Comparison of ENCODE assay signal across 8 mouse cellular contexts in genomic region chr1:163930458-163930794, GRCm38 (mm10). TPM values are rescaled to one million over a fixed set of nuclear protein-coding genes. Genes with fewer than 3 reads are reported as not detected.
DNase-seq lines count a peak whose midpoint lies in the region; ATAC-seq lines count a peak whose summit lies in the region.

No protein-coding gene starts in this region.

- peak overlapping the region; percentile 93 for H3K9ac ChIP-seq in hindbrain, embryonic 15.5 days

- peak; percentile 12 for DNase-seq in cerebellum, adult 9-10 months
- no peak for DNase-seq in cerebellum, adult 11 months
- DNase-seq in thymus, postnatal 0 days (ENCODE audit: low spot score) = peak; percentile 40
- no peak for DNase-seq in thymus, postnatal 10 days (ENCODE audit: low spot score in 2 of 2)
- no peak for DNase-seq in midbrain, embryonic 10.5 days (ENCODE audit: low spot score)
- no peak for DNase-seq in adrenal gland, postnatal 10 days
- no peak for DNase-seq in frontal cortex, postnatal 36 days (ENCODE audit: low spot score in 2 of 2)

- peaks cover 20% of the 10 kb centered on the region for H3K4me1 ChIP-seq in hindbrain, embryonic 15.5 days (replicated peaks)
- H3K4me1 ChIP-seq in midbrain, embryonic 10.5 days = peaks cover 25% of the 10 kb centered on the region

- WGBS in hindbrain, embryonic 15.5 days = 6% methylated on average over 12 of the region's 12 CpGs
- 10% methylated on average over 12 of the region's 12 CpGs for WGBS in midbrain, embryonic 10.5 days

- H3K4me2 ChIP-seq in hindbrain, embryonic 15.5 days = peak overlapping the region; percentile 89

- H3K27me3 ChIP-seq in hindbrain, embryonic 15.5 days = no peaks in the 10 kb centered on the region
- H3K27me3 ChIP-seq in midbrain, embryonic 10.5 days (ENCODE audit: low read depth, poor library complexity, severe bottlenecking) = no peaks in the 10 kb centered on the region

- ATAC-seq in hindbrain, embryonic 15.5 days (ENCODE audit: low FRiP score, low read depth) = 0 out of 2 replicates have a peak, but pooled peaks have one; percentile 15

- H3K27ac ChIP-seq in hindbrain, embryonic 15.5 days (replicated peaks) = peak overlapping the region; percentile 86
- H3K27ac ChIP-seq in midbrain, embryonic 10.5 days (replicated peaks) = peak overlapping the region; percentile 92

- peak overlapping the region; percentile 99 for H3K4me3 ChIP-seq in hindbrain, embryonic 15.5 days
- H3K4me3 ChIP-seq in midbrain, embryonic 10.5 days = peak overlapping the region; percentile 92

- peaks cover 17% of the 10 kb centered on the region for H3K36me3 ChIP-seq in hindbrain, embryonic 15.5 days
- peaks cover 23% of the 10 kb centered on the region for H3K36me3 ChIP-seq in midbrain, embryonic 10.5 days

- H3K9me3 ChIP-seq in hindbrain, embryonic 15.5 days = no peaks in the 10 kb centered on the region
- no peaks in the 10 kb centered on the region for H3K9me3 ChIP-seq in midbrain, embryonic 10.5 days (replicated peaks)

RNA-seq across cellular contexts. Expression of gene Scyl3, which starts 1.5 kb away (rescaled TPM):
- polyA plus RNA-seq in thymus, postnatal 0 days (2015; fragmentation: Nextera tagmentation; extraction: Ambion mirVana) = 21.5 and 24.9 TPM in 2 replicates
- polyA plus RNA-seq in hindbrain, embryonic 15.5 days (2015; fragmentation: Nextera tagmentation; extraction: Ambion mirVana) = 14.5 and 16.9 TPM in 2 replicates
- polyA plus RNA-seq in midbrain, embryonic 10.5 days (2016; fragmentation: Nextera tagmentation; extraction: Ambion mirVana) = 17.3 and 17.4 TPM in 2 replicates
- 10 to 100 TPM; 17.4 to 18.7 TPM for total RNA-seq in adrenal gland, postnatal 10 days (2021)

Comparison
In these comparisons a context has a peak if more than half of its experiments do, and no peak if none do; other contexts are left out.
1. DNase-seq: peak in cerebellum, adult 9-10 months (single experiment) and thymus, postnatal 0 days (single experiment); none in cerebellum, adult 11 months (single experiment), thymus, postnatal 10 days (0 of 2), midbrain, embryonic 10.5 days (single experiment), adrenal gland, postnatal 10 days (single experiment) and frontal cortex, postnatal 36 days (0 of 2).